9 mouse cellular contexts compared by ENCODE assay signal in genomic region chr9:122018782-122019395, GRCm38 (mm10). TPM values are rescaled to one million over a fixed set of nuclear protein-coding genes. Genes with fewer than 3 reads are reported as not detected.
A peak's percentile ranks its signal among the peaks of the same experiment; 100 is the strongest.
DNase-seq lines count a peak whose midpoint lies in the region; ATAC-seq lines count a peak whose summit lies in the region.
"Had no signal": no experiment of that assay in that cellular context is flagged by ENCODE, and none has a peak within 500 bp of the region (broad histone marks: within the 10 kb centered on the region; RNA-seq: fewer than 3 reads in every experiment).

No protein-coding gene starts in this region.

- ATAC-seq in forebrain, embryonic 12.5 days (ENCODE audit: low FRiP score): peak; percentile 76
- ATAC-seq in midbrain, embryonic 13.5 days: peak; percentile 91

- H3K9ac ChIP-seq in forebrain, embryonic 12.5 days: no peak overlapping the region
- no peak overlapping the region for H3K9ac ChIP-seq in midbrain, embryonic 13.5 days (replicated peaks)

- H3K36me3 ChIP-seq in forebrain, embryonic 12.5 days (replicated peaks): no peaks in the 10 kb centered on the region
- H3K36me3 ChIP-seq in midbrain, embryonic 13.5 days: no peaks in the 10 kb centered on the region

- H3K27me3 ChIP-seq in forebrain, embryonic 12.5 days: peaks cover 7% of the 10 kb centered on the region; the same call in 1 of the 2 replicates
- peaks cover 10% of the 10 kb centered on the region; the same call in 1 of the 2 replicates for H3K27me3 ChIP-seq in midbrain, embryonic 13.5 days

- intact Hi-C loops in left cerebral cortex, postnatal 36 days (cut with DNase I): loop anchor here (1.0 kb wide), 1 partner anchor 166 kb away; no protein-coding TSS in a partner anchor
- intact Hi-C loops in heart, postnatal 14 days (cut with DNase I): loop anchor here (1.0 to 10.0 kb wide), 5 partner anchors 102 to 223 kb away; no protein-coding TSS in a partner anchor

- H3K4me2 ChIP-seq in forebrain, embryonic 12.5 days: peak overlapping the region; percentile 19; the same call in 1 of the 2 replicates
- H3K4me2 ChIP-seq in midbrain, embryonic 13.5 days (replicated peaks): peak overlapping the region; percentile 43

- 12% methylated on average over 8 of the region's 8 CpGs for WGBS in forebrain, embryonic 12.5 days
- WGBS in large intestine, adult 2 months: 10% methylated on average over 8 of the region's 8 CpGs
- WGBS in midbrain, embryonic 13.5 days: 6% methylated on average over 8 of the region's 8 CpGs

- peak overlapping the region; percentile 8; the same call in 1 of the 2 replicates for H3K4me3 ChIP-seq in brown adipose tissue, adult 24 weeks (ENCODE audit: insufficient read depth, low read depth, low read length)
- no peak overlapping the region for H3K4me3 ChIP-seq in forebrain, embryonic 12.5 days (replicated peaks)
- H3K4me3 ChIP-seq in midbrain, embryonic 13.5 days (replicated peaks): 0 out of 2 replicates have a peak overlapping the region, but pooled peaks have one; percentile 4

- H3K4me1 ChIP-seq in brown adipose tissue, adult 24 weeks (ENCODE audit: control insufficient read depth, insufficient read depth, insufficient read length, low read length): peaks cover 30% of the 10 kb centered on the region
- peaks cover 9% of the 10 kb centered on the region for H3K4me1 ChIP-seq in forebrain, embryonic 12.5 days
- H3K4me1 ChIP-seq in midbrain, embryonic 13.5 days (replicated peaks): peaks cover 12% of the 10 kb centered on the region

- H3K9me3 ChIP-seq in forebrain, embryonic 12.5 days: no peaks in the 10 kb centered on the region
- no peaks in the 10 kb centered on the region for H3K9me3 ChIP-seq in midbrain, embryonic 13.5 days

- peak; percentile 49 to 54 for DNase-seq in left cerebral cortex, adult 18-20 months (ENCODE audit: low spot score in 2 of 2)
- no peak for DNase-seq in left cerebral cortex, postnatal 36 days (ENCODE audit: low spot score in 2 of 2)
- peak; percentile 66 to 81 for DNase-seq in heart, postnatal 14 days
- peak; percentile 52 for DNase-seq in large intestine, adult 2 months (ENCODE audit: low read depth, low spot score)
- DNase-seq in thymus, postnatal 14 days: peak; percentile 37

- H3K27ac ChIP-seq in brown adipose tissue, adult 24 weeks (replicated peaks; ENCODE audit: low read depth, low read length): peak overlapping the region; percentile 89
- H3K27ac ChIP-seq in forebrain, embryonic 12.5 days: peak overlapping the region; percentile 54; the same call in 1 of the 2 replicates
- H3K27ac ChIP-seq in midbrain, embryonic 13.5 days: peak overlapping the region; percentile 71
- H3K27ac ChIP-seq: macrophage had no signal

RNA-seq across cellular contexts. Expression of gene Pomgnt2, which starts 22.0 kb away (rescaled TPM):
- total RNA-seq in left cerebral cortex, adult 18-20 months (2021): 10 to 100 TPM; 43.2 to 43.4 TPM
- total RNA-seq in left cerebral cortex, postnatal 36 days (2021): 10 to 100 TPM; 38.0 to 38.2 TPM
- 4.0 and 6.3 TPM in 2 replicates for polyA plus RNA-seq in brown adipose tissue, adult 24 weeks (2012; ENCODE audit: insufficient read depth, insufficient read length, missing spikeins)
- 14.0 and 15.2 TPM in 2 replicates for polyA plus RNA-seq in forebrain, embryonic 12.5 days (2016; fragmentation: Nextera tagmentation; extraction: Ambion mirVana)
- 10 to 100 TPM in 1 of 2 experiments, 1 to 10 TPM in 1; 9.7 to 11.3 TPM for total RNA-seq in heart, postnatal 14 days (2021)
- polyA plus RNA-seq in large intestine, adult 2 months (2012; rRNA removed): 8.2 TPM in 2 replicates
- 20.8 and 23.2 TPM in 2 replicates for polyA plus RNA-seq in midbrain, embryonic 13.5 days (2015; fragmentation: Nextera tagmentation; extraction: Ambion mirVana)

Comparison
In these comparisons a context has a peak if more than half of its experiments do, and no peak if none do; other contexts are left out.
1. DNase-seq: peak in left cerebral cortex, adult 18-20 months (2 of 2), heart, postnatal 14 days (2 of 2), large intestine, adult 2 months (single experiment) and thymus, postnatal 14 days (single experiment); none in left cerebral cortex, postnatal 36 days (0 of 2).
2. Peak in every context shown above with its lines, with median percentiles within 50 percentile points of each other: H3K27ac ChIP-seq.